Mouse (Mus musculus) splenic B cell, adult 2 months (primary cell): ENCODE results near the gene Krba1.

ENCODE experiments used
- DNase-seq: peaks from one replicate; pipeline ENCODE4 v3.0.0-alpha.2; 2011; ENCODE audit warnings: low read depth, low spot score
- H3K27me3 ChIP-seq: 2 replicates; pipeline ENCODE4 v1.6.1; 2012; ENCODE audit warnings: mild to moderate bottlenecking, low read length, moderate library complexity, mixed read lengths; ENCODE audit not compliant: control insufficient read depth, poor library complexity, insufficient read depth, severe bottlenecking
- H3K36me3 ChIP-seq: 2 replicates; pipeline ENCODE4 v1.6.1; 2012; ENCODE audit warnings: mild to moderate bottlenecking, low read length, moderate library complexity, mixed read lengths; ENCODE audit not compliant: control insufficient read depth, poor library complexity, insufficient read depth, severe bottlenecking

The Krba1 gene

GRCm38 (mm10) chr6:48435706-48436349 lies 40.4 kb downstream of the Krba1 start:
- H3K27me3 ChIP-seq: no peaks in the 10 kb centered on the region
- H3K36me3 ChIP-seq: 0 out of 2 replicates have a peak, but pooled peaks cover 4% of the 10 kb centered on the region
- no peak for DNase-seq

- no peak for DNase-seq
- Histone ChIP-seq H3K27me3 (no peaks in the 10 kb centered on the region), H3K36me3 (0 out of 2 replicates have a peak, but pooled peaks cover 4% of the 10 kb centered on the region)
Measured at GRCm38 (mm10) chr6:48437679-48438376, 42.4 kb downstream of the Krba1 start.

GRCm38 (mm10) chr6:48438475-48439125 lies 43.2 kb downstream of the Krba1 start:
- DNase-seq: no peak
- H3K36me3 ChIP-seq: 0 out of 2 replicates have a peak, but pooled peaks cover 4% of the 10 kb centered on the region
- no peaks in the 10 kb centered on the region for H3K27me3 ChIP-seq

GRCm38 (mm10) chr6:48439654-48440053 lies 44.3 kb downstream of the Krba1 start:
- Histone ChIP-seq H3K27me3 (no peaks in the 10 kb centered on the region), H3K36me3 (0 out of 2 replicates have a peak, but pooled peaks cover 4% of the 10 kb centered on the region)
- no peak for DNase-seq

- peak; percentile 12 for DNase-seq
- Histone ChIP-seq H3K27me3 (no peaks in the 10 kb centered on the region), H3K36me3 (0 out of 2 replicates have a peak, but pooled peaks cover 4% of the 10 kb centered on the region)
Measured at GRCm38 (mm10) chr6:48440306-48441014, 45.1 kb downstream of the Krba1 start.

GRCm38 (mm10) chr6:48443592-48444309 lies 48.4 kb downstream of the Krba1 start:
- no peaks in the 10 kb centered on the region for H3K36me3 ChIP-seq
- DNase-seq: peak; percentile 91
- H3K27me3 ChIP-seq: no peaks in the 10 kb centered on the region

- no peak for DNase-seq
- H3K36me3 ChIP-seq: no peaks in the 10 kb centered on the region
- no peaks in the 10 kb centered on the region for H3K27me3 ChIP-seq
Measured at GRCm38 (mm10) chr6:48444310-48445180, 49.2 kb downstream of the Krba1 start.

- H3K36me3 ChIP-seq: no peaks in the 10 kb centered on the region
- peak; percentile 49 for DNase-seq
Measured at GRCm38 (mm10) chr6:48445181-48446101, 50.1 kb downstream of the Krba1 start, which contains the start of gene Zfp467. Gene Zfp467, minus strand, starts transcription at chr6:48445825.

GRCm38 (mm10) chr6:48446256-48446655 lies 50.9 kb downstream of the Krba1 start:
- Histone ChIP-seq H3K36me3 (no peaks in the 10 kb centered on the region), H3K27me3 (no peaks in the 10 kb centered on the region)
- DNase-seq: no peak

More at GRCm38 (mm10) chr6:48445181-48446101, 50.1 kb downstream of the Krba1 start, which contains the start of gene Zfp467:
- H3K27me3 ChIP-seq: no peaks in the 10 kb centered on the region

GRCm38 (mm10) chr6:48446896-48447295 lies 51.5 kb downstream of the Krba1 start:
- DNase-seq: no peak
- H3K27me3 ChIP-seq: no peaks in the 10 kb centered on the region
- no peaks in the 10 kb centered on the region for H3K36me3 ChIP-seq

GRCm38 (mm10) chr6:48447929-48448328 lies 52.5 kb downstream of the Krba1 start, which contains the start of gene Sspo:
Gene Sspo, plus strand, starts transcription at chr6:48448229.
- Histone ChIP-seq H3K27me3 (no peaks in the 10 kb centered on the region), H3K36me3 (no peaks in the 10 kb centered on the region)
- no peak for DNase-seq

GRCm38 (mm10) chr6:48448527-48448926 lies 53.1 kb downstream of the Krba1 start:
- Histone ChIP-seq H3K36me3 (no peaks in the 10 kb centered on the region), H3K27me3 (no peaks in the 10 kb centered on the region)
- DNase-seq: no peak
